Mouse (Mus musculus) forebrain, embryonic 15.5 days (tissue): ENCODE measurements around the gene Nrxn2. TPM values are rescaled to one million over a fixed set of nuclear protein-coding genes. Genes with fewer than 3 reads are reported as not detected.

Experiments used
- ATAC-seq: fragments of 200-750 bp; cut with Nextera tagmentation; replicated peaks from 2 replicates; pipeline ENCODE4 v1.8.0; 2017; ENCODE audit warnings: mild to moderate bottlenecking, moderate TSS enrichment, moderate library complexity
- H3K27ac ChIP-seq: fragments of 300-500 bp; sonication (generic); replicated peaks from 2 replicates; pipeline ENCODE4 v1.5.1; 2015; ENCODE audit warnings: mild to moderate bottlenecking, inconsistent platforms
- H3K27me3 ChIP-seq: fragments of 300-500 bp; sonication (generic); 2 replicates; pipeline ENCODE4 v1.6.1; 2015; ENCODE audit warnings: inconsistent platforms
- H3K36me3 ChIP-seq: fragments of 300-500 bp; sonication (generic); 2 replicates; pipeline ENCODE4 v1.6.1; 2015; ENCODE audit warnings: mild to moderate bottlenecking, inconsistent platforms
- H3K4me1 ChIP-seq: fragments of 300-500 bp; sonication (generic); 2 replicates; pipeline ENCODE4 v1.6.1; 2015; ENCODE audit warnings: inconsistent platforms
- H3K4me2 ChIP-seq: fragments of 300-500 bp; sonication (generic); replicated peaks from 2 replicates; pipeline ENCODE4 v1.6.1; 2015; ENCODE audit warnings: mild to moderate bottlenecking, inconsistent platforms
- H3K4me3 ChIP-seq: fragments of 300-500 bp; sonication (generic); 2 replicates; pipeline ENCODE4 v1.5.1; 2015; ENCODE audit warnings: mild to moderate bottlenecking, inconsistent platforms
- H3K9ac ChIP-seq: fragments of 300-500 bp; sonication (generic); replicated peaks from 2 replicates; pipeline ENCODE4 v1.6.1; 2015; ENCODE audit warnings: mild to moderate bottlenecking, inconsistent platforms
- H3K9me3 ChIP-seq: fragments of 300-500 bp; sonication (generic); 2 replicates; pipeline ENCODE4 v1.6.1; 2016; ENCODE audit warnings: inconsistent platforms
- WGBS: fragments of 180-500 bp; shearing (Covaris S2); methylation state at CpG from one replicate; pipeline ENCODE4 v1.1.7; 2015; ENCODE audit warnings: mixed read lengths; 5-methylcytosine and 5-hydroxymethylcytosine counted together
- polyA plus RNA-seq: library from polyadenylated mRNA; unstranded; fragments of >200 nt; fragmentation: Nextera tagmentation; extraction: Ambion mirVana; gene quantifications from 2 replicates; pipeline ENCODE4 v1.2.1, GENCODE M21; 2015

Gene Nrxn2
- 31.1 and 32.4 TPM in 2 replicates for polyA plus RNA-seq

GRCm38 (mm10) chr19:6418233-6418879 lies at the start of gene Nrxn2:
TSS of gene Nrxn2 (plus strand) at chr19:6418731.
- H3K36me3 ChIP-seq: no peaks in the 10 kb centered on the region
- H3K4me3 ChIP-seq: peak within 1 kb of the TSS; percentile 79
- ATAC-seq: peak; percentile 93
- H3K4me2 ChIP-seq: peak within 1 kb of the TSS; percentile 95
- no peaks in the 10 kb centered on the region for H3K27me3 ChIP-seq
- H3K9ac ChIP-seq: peak within 1 kb of the TSS; percentile 87
- under 1% methylated on average over 43 of the region's 46 CpGs for WGBS
- H3K4me1 ChIP-seq: peaks cover 78% of the 10 kb centered on the region
- peak within 1 kb of the TSS; percentile 95 for H3K27ac ChIP-seq
- no peaks in the 10 kb centered on the region for H3K9me3 ChIP-seq

- no peak for ATAC-seq
- Histone ChIP-seq H3K27ac (no peak overlapping the region), H3K36me3 (peaks cover 96% of the 10 kb centered on the region), H3K9me3 (no peaks in the 10 kb centered on the region), H3K4me3 (no peak overlapping the region), H3K9ac (no peak overlapping the region), H3K4me1 (peaks cover 30% of the 10 kb centered on the region), H3K27me3 (no peaks in the 10 kb centered on the region), H3K4me2 (no peak overlapping the region)
- WGBS: 86% methylated on average over 2 of the region's 2 CpGs
Measured at GRCm38 (mm10) chr19:6370175-6370574, 48.4 kb upstream of the Nrxn2 start.

DNA sequence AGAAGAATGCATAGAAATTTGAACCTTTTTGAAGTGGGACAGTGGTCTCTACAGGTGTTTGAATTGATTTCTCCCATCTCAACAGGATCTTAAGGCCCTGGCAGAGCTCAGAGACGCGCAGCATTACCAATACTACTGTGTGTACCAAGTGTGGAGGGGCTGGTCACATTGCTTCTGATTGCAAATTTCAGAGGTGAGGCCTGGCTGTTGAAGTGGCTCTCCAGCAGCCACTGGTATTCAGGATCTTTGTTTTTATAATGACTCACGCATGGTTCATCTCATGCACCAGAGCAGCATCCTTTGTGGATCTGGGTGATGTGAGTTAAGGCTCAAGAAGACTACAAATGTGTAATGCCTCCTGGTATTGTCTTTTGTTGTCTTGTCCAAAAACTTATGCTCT lies 46.1 kb upstream of the Nrxn2 start:
- Histone ChIP-seq H3K36me3 (peaks cover 98% of the 10 kb centered on the region), H3K27me3 (no peaks in the 10 kb centered on the region), H3K9me3 (no peaks in the 10 kb centered on the region), H3K4me3 (no peak overlapping the region), H3K9ac (no peak overlapping the region), H3K4me1 (peaks cover 11% of the 10 kb centered on the region), H3K27ac (no peak overlapping the region), H3K4me2 (no peak overlapping the region)
- ATAC-seq: no peak
- WGBS: 92% methylated on average over 3 of the region's 3 CpGs

GRCm38 (mm10) chr19:6373539-6374400 lies 44.8 kb upstream of the Nrxn2 start:
- Histone ChIP-seq H3K9ac (no peak overlapping the region), H3K36me3 (peaks cover 97% of the 10 kb centered on the region), H3K4me3 (no peak overlapping the region), H3K27ac (no peak overlapping the region), H3K4me1 (0 out of 2 replicates have a peak, but pooled peaks cover 6% of the 10 kb centered on the region), H3K9me3 (no peaks in the 10 kb centered on the region), H3K27me3 (no peaks in the 10 kb centered on the region), H3K4me2 (no peak overlapping the region)
- peak; percentile 46; the same call in 1 of the 2 replicates for ATAC-seq
- 67% methylated on average over 12 of the region's 12 CpGs for WGBS

- no peak for ATAC-seq
- Histone ChIP-seq H3K36me3 (peaks cover 92% of the 10 kb centered on the region), H3K4me2 (no peak overlapping the region), H3K9me3 (no peaks in the 10 kb centered on the region), H3K4me3 (no peak overlapping the region), H3K9ac (no peak overlapping the region), H3K27me3 (no peaks in the 10 kb centered on the region), H3K27ac (no peak overlapping the region), H3K4me1 (0 out of 2 replicates have a peak, but pooled peaks cover 6% of the 10 kb centered on the region)
- 95% methylated on average over 10 of the region's 10 CpGs for WGBS
Measured at GRCm38 (mm10) chr19:6374571-6374970, 44.0 kb upstream of the Nrxn2 start.

GRCm38 (mm10) chr19:6375423-6376254 lies 42.9 kb upstream of the Nrxn2 start:
- 0 out of 2 replicates have a peak, but pooled peaks have one; percentile 17 for ATAC-seq
- Histone ChIP-seq H3K4me2 (no peak overlapping the region), H3K27me3 (no peaks in the 10 kb centered on the region), H3K9me3 (no peaks in the 10 kb centered on the region), H3K4me3 (no peak overlapping the region), H3K36me3 (peaks cover 82% of the 10 kb centered on the region), H3K27ac (no peak overlapping the region), H3K9ac (no peak overlapping the region), H3K4me1 (0 out of 2 replicates have a peak, but pooled peaks cover 6% of the 10 kb centered on the region)
- 92% methylated on average over 38 of the region's 42 CpGs for WGBS

DNA sequence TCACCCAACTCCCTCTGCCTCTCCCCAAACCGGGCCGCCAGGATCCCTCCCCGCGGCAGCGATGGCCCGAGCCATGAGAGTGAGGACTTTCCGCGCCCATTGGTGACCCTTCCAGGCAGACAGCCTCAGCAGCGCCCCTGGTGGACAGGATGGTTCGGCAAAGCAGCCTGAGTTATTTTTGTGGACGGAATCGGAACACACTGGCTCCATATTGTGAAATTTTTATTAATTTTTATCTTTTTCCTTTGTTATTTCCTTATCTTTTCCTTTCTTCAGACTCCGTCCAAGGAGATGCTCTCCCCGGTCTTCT lies 42.3 kb upstream of the Nrxn2 start:
- H3K4me3 ChIP-seq: no peak overlapping the region
- H3K9me3 ChIP-seq: no peaks in the 10 kb centered on the region
- WGBS: 77% methylated on average over 14 of the region's 14 CpGs
- no peaks in the 10 kb centered on the region for H3K27me3 ChIP-seq
- H3K36me3 ChIP-seq: peaks cover 76% of the 10 kb centered on the region
- 0 out of 2 replicates have a peak, but pooled peaks cover 6% of the 10 kb centered on the region for H3K4me1 ChIP-seq
- no peak overlapping the region for H3K27ac ChIP-seq
- H3K4me2 ChIP-seq: no peak overlapping the region
- ATAC-seq: no peak
- no peak overlapping the region for H3K9ac ChIP-seq

DNA sequence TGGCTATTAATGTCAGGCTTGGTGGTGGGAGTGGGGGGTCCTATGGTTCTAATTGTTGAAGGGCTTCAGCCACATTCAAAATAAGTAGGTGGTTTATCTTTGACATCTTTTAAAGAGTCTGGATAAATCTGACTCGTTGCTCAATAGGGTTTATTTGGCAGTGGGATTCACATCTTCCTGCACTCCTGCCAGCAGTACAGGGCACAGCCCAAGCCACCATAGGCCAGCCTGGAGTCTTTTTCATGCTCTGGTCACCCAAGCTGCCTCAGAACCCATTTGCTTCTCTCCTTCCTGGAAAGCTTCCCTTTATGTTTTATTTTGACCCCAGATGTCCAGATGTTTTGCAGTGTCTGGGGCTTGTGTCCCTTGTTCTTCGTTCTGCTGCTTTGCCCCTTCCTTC lies 41.9 kb upstream of the Nrxn2 start:
- Histone ChIP-seq H3K27me3 (no peaks in the 10 kb centered on the region), H3K4me1 (0 out of 2 replicates have a peak, but pooled peaks cover 6% of the 10 kb centered on the region), H3K36me3 (peaks cover 72% of the 10 kb centered on the region), H3K9ac (no peak overlapping the region), H3K9me3 (no peaks in the 10 kb centered on the region), H3K4me3 (no peak overlapping the region), H3K27ac (0 out of 2 replicates have a peak overlapping the region, but pooled peaks have one; percentile 1), H3K4me2 (no peak overlapping the region)
- no peak for ATAC-seq
- 77% methylated on average over 2 of the region's 2 CpGs for WGBS

DNA sequence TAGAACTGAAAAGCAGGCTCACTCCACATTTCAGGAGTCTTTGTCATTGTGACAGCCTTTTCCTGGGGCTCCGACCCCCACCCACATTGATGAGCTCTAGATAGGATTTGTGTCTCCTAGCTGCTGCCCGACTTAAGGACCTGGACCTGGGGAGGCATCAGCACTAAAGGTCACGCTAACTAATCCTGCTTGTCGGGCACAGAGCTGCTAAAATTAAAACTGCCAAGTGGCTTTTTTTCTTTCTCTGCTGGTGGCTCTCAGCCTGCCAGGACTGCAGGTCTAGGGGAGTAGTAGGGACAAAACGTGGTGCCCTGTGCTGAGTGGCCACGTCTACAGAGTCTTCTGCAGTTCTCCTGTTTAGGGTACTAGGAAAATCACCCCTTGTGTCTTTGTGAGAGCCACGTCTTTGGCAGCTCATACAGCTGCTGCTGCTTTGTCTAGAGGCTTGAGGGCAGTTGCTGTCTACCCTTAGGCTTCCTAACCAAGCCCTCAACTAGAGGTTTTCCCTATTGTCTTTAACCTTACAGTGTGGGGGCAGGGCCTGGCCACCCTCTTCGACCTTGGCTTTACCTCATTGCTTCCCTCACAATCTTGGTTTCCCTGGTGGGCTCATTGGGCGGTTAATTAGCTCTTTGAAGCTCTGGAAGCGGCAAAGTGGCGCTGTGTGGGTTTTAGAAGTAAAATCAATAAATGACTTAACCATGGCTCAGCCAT lies 41.0 kb upstream of the Nrxn2 start:
- H3K27ac ChIP-seq: peak overlapping the region; percentile 1; the same call in 1 of the 2 replicates
- WGBS: 44% methylated on average over 11 of the region's 11 CpGs
- H3K4me1 ChIP-seq: 0 out of 2 replicates have a peak, but pooled peaks cover 6% of the 10 kb centered on the region
- no peak overlapping the region for H3K9ac ChIP-seq
- H3K36me3 ChIP-seq: peaks cover 64% of the 10 kb centered on the region
- no peaks in the 10 kb centered on the region for H3K27me3 ChIP-seq
- H3K9me3 ChIP-seq: no peaks in the 10 kb centered on the region
- no peak overlapping the region for H3K4me3 ChIP-seq
- no peak overlapping the region for H3K4me2 ChIP-seq
- ATAC-seq: no peak

DNA sequence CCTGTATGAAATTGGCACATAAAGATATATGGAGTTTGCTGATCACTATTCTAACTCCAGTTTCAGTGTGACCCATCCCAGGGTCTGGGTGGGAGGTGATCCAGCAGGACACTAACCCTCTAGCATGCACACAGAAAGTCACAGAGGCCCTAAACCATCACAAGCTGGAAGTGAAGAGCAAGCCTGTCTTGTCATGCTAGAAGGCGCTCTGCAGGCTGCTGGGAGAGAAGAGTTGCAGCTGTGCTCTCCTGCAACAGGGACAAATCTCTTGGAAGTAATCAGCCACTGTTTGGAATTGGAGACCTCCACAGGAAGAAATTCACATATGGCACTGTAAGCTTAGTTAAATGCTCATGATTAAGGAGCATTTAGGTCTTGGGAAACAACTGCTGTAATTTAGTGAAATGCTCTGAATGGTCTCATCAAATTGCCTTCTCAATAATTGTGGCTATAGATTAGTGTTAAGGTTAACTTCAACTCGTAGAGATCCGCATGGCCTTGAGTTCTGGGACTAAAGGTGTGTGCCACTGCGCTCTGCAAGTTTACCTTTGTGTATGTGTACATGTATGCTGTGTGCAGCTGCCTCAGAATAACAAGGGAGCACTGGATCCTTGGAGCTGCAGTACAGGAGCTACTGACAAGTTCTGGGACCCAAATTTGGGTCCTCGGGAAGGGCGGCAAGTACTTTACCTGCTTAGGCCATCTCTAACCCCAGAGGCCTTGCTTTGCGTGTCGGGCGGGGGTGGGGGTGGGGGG lies 37.9 kb upstream of the Nrxn2 start:
- no peak for ATAC-seq
- Histone ChIP-seq H3K4me1 (0 out of 2 replicates have a peak, but pooled peaks cover 6% of the 10 kb centered on the region), H3K27ac (no peak overlapping the region), H3K9ac (no peak overlapping the region), H3K4me3 (no peak overlapping the region), H3K4me2 (no peak overlapping the region), H3K9me3 (no peaks in the 10 kb centered on the region), H3K36me3 (peaks cover 33% of the 10 kb centered on the region), H3K27me3 (no peaks in the 10 kb centered on the region)
- 90% methylated on average over 9 of the region's 9 CpGs for WGBS

- Histone ChIP-seq H3K4me2 (no peak overlapping the region), H3K9ac (no peak overlapping the region), H3K27ac (no peak overlapping the region), H3K4me3 (no peak overlapping the region), H3K9me3 (no peaks in the 10 kb centered on the region), H3K36me3 (peaks cover 27% of the 10 kb centered on the region), H3K27me3 (no peaks in the 10 kb centered on the region), H3K4me1 (0 out of 2 replicates have a peak, but pooled peaks cover 6% of the 10 kb centered on the region)
- WGBS: 94% methylated on average over 5 of the region's 5 CpGs
- ATAC-seq: no peak
Measured at GRCm38 (mm10) chr19:6381238-6381637, 37.3 kb upstream of the Nrxn2 start.
